Mouse (Mus musculus) lung, embryonic 16.5 days (tissue): Measurements from ENCODE around the gene Acad11. TPM values are rescaled to one million over a fixed set of nuclear protein-coding genes. Genes with fewer than 3 reads are reported as not detected.

Experiments used
- ATAC-seq: fragments of 200-750 bp; cut with Nextera tagmentation; 2 replicates; pipeline ENCODE4 v1.8.0; 2017; ENCODE audit warnings: low read depth, mild to moderate bottlenecking, moderate library complexity
- H3K27ac ChIP-seq: fragments of 300-500 bp; sonication (generic); 2 replicates; pipeline ENCODE4 v1.5.1; 2014; ENCODE audit warnings: mild to moderate bottlenecking, control low read depth, low read length
- H3K27me3 ChIP-seq: fragments of 300-500 bp; sonication (generic); 2 replicates; pipeline ENCODE4 v1.6.1; 2014; ENCODE audit warnings: low read depth, low read length, mixed read lengths; ENCODE audit not compliant: control insufficient read depth, insufficient read depth
- H3K36me3 ChIP-seq: fragments of 300-500 bp; sonication (generic); 2 replicates; pipeline ENCODE4 v1.6.1; 2014; ENCODE audit warnings: low read length; ENCODE audit not compliant: control insufficient read depth, insufficient read depth
- H3K4me1 ChIP-seq: fragments of 300-500 bp; sonication (generic); replicated peaks from 2 replicates; pipeline ENCODE4 v1.6.1; 2014; ENCODE audit warnings: low read length, mixed read lengths; ENCODE audit not compliant: control insufficient read depth, insufficient read depth
- H3K4me2 ChIP-seq: fragments of 300-500 bp; sonication (generic); 2 replicates; pipeline ENCODE4 v1.6.1; 2014; ENCODE audit warnings: low read depth, low read length, control low read depth
- H3K4me3 ChIP-seq: fragments of 300-500 bp; sonication (generic); 2 replicates; pipeline ENCODE4 v1.5.1; 2014; ENCODE audit warnings: mild to moderate bottlenecking, low read length, control low read depth
- H3K9ac ChIP-seq: fragments of 300-500 bp; sonication (generic); 2 replicates; pipeline ENCODE4 v1.6.1; 2014; ENCODE audit warnings: low read length, control low read depth
- H3K9me3 ChIP-seq: fragments of 300-500 bp; sonication (generic); 2 replicates; pipeline ENCODE4 v1.6.1; 2016; ENCODE audit warnings: low read length; ENCODE audit not compliant: control insufficient read depth
- WGBS: fragments of 180-500 bp; shearing (Covaris S2); extraction: QIAGEN DNeasy Blood & Tissue Kit; methylation state at CpG from one replicate; pipeline ENCODE4 v1.1.7; 2014; 5-methylcytosine and 5-hydroxymethylcytosine counted together
- polyA plus RNA-seq: library from polyadenylated mRNA; unstranded; fragments of >200 nt; fragmentation: Nextera tagmentation; extraction: Ambion mirVana; gene quantifications from 2 replicates; pipeline ENCODE4 v1.2.1, GENCODE M21; 2015

The Acad11 gene
- polyA plus RNA-seq, 1 experiment from 2014 or later, result 12.6 TPM

GRCm38 (mm10) chr9:104100822-104101221, 37.6 kb downstream of the Acad11 start:
- Histone ChIP-seq H3K4me3 (no peak overlapping the region), H3K9me3 (no peaks in the 10 kb centered on the region), H3K27ac (no peak overlapping the region), H3K4me2 (no peak overlapping the region), H3K4me1 (no peaks in the 10 kb centered on the region), H3K9ac (no peak overlapping the region), H3K27me3 (no peaks in the 10 kb centered on the region), H3K36me3 (no peaks in the 10 kb centered on the region)
- WGBS, result 59% methylated on average over 7 of the region's 7 CpGs
- ATAC-seq, result no peak

DNA sequence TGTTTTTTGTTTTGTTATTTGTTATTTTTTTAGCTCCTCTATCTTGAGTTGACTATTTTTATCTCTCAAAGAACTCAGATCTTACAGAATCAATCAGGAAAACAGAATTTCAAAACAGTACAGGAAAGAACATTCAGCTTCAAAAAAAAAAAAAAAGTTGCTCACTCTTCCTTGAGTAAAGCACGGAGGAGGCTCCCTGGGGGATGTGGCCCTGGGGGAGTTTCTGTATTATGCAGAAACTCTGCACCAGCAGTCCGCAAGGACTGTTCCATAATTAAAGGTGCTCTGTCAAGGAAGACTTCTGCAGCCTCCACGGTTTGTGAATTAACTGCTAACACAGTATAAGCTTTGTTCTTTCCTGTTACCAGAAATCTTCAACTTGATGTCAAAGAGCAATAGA, 38.3 kb downstream of the Acad11 start:
- Histone ChIP-seq H3K27me3 (no peaks in the 10 kb centered on the region), H3K36me3 (no peaks in the 10 kb centered on the region), H3K27ac (no peak overlapping the region), H3K4me1 (no peaks in the 10 kb centered on the region), H3K4me2 (no peak overlapping the region), H3K4me3 (no peak overlapping the region), H3K9me3 (no peaks in the 10 kb centered on the region), H3K9ac (no peak overlapping the region)
- no peak for ATAC-seq
- WGBS, result 58% methylated on average over 3 of the region's 3 CpGs

- Histone ChIP-seq H3K4me2 (no peak overlapping the region), H3K36me3 (no peaks in the 10 kb centered on the region), H3K27ac (no peak overlapping the region), H3K9me3 (no peaks in the 10 kb centered on the region), H3K27me3 (no peaks in the 10 kb centered on the region), H3K9ac (no peak overlapping the region), H3K4me3 (no peak overlapping the region), H3K4me1 (no peaks in the 10 kb centered on the region)
- 39% methylated on average over 6 of the region's 6 CpGs for WGBS
- no peak for ATAC-seq
Observed at GRCm38 (mm10) chr9:104102301-104102700, 39.1 kb downstream of the Acad11 start.

- Histone ChIP-seq H3K27ac (no peak overlapping the region), H3K4me1 (no peaks in the 10 kb centered on the region), H3K27me3 (no peaks in the 10 kb centered on the region), H3K9me3 (no peaks in the 10 kb centered on the region), H3K9ac (no peak overlapping the region), H3K36me3 (no peaks in the 10 kb centered on the region), H3K4me2 (no peak overlapping the region), H3K4me3 (no peak overlapping the region)
- ATAC-seq, result no peak
- 56% methylated on average over 2 of the region's 2 CpGs for WGBS
Observed at GRCm38 (mm10) chr9:104102901-104103300, 39.7 kb downstream of the Acad11 start.

DNA sequence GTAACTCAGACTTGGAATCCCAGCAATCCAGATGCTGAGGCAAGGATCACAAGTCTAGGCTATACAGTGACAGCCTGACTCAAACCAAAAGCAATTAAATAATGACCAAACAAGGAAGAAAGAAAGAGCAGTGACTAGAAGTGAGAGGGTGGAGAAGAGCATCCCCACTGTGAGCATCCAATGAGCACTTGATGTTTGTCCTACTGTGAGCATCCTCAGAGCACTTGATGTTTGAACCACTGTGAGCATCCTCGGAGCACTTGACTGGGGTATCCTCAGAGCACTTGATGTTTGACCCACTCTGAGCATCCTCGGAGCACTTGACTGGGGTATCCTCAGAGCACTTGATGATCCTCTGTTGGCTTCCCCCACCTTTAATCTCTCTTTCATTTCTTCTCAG, 41.8 kb downstream of the Acad11 start:
- 88% methylated on average over 2 of the region's 2 CpGs for WGBS
- no peaks in the 10 kb centered on the region for H3K27me3 ChIP-seq
- H3K4me2 ChIP-seq, result no peak overlapping the region
- H3K36me3 ChIP-seq, result no peaks in the 10 kb centered on the region
- H3K4me3 ChIP-seq, result no peak overlapping the region
- H3K9ac ChIP-seq, result no peak overlapping the region
- ATAC-seq, result no peak
- H3K27ac ChIP-seq, result no peak overlapping the region
- H3K4me1 ChIP-seq, result no peaks in the 10 kb centered on the region
- no peaks in the 10 kb centered on the region for H3K9me3 ChIP-seq

DNA sequence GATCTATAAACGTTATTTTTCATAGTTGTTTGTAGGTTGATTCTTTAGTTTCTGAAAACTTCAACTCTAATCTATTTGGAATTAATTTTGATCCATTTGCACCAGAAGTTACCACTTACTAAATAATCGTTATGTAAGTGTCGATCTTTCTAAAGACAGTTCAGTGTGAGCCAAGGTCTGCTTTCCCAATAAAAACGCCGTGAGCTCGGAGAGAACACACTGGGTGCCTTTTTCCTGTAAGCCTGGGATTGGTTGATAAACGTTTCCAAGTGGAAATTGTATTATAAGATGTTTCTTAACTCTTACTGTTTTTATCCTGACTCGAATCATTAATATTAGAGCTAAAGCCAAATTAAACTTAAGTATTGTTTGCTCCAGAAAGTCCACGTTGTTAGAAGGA, 43.8 kb downstream of the Acad11 start:
- Histone ChIP-seq H3K9me3 (0 out of 2 replicates have a peak, but pooled peaks cover 3% of the 10 kb centered on the region), H3K27ac (no peak overlapping the region), H3K4me2 (no peak overlapping the region), H3K27me3 (no peaks in the 10 kb centered on the region), H3K36me3 (no peaks in the 10 kb centered on the region), H3K4me1 (no peaks in the 10 kb centered on the region), H3K4me3 (no peak overlapping the region), H3K9ac (no peak overlapping the region)
- ATAC-seq, result no peak
- 60% methylated on average over 9 of the region's 9 CpGs for WGBS

- ATAC-seq, result no peak
- H3K27ac ChIP-seq, result no peak overlapping the region
Observed at GRCm38 (mm10) chr9:104107482-104107881, 44.3 kb downstream of the Acad11 start.

DNA sequence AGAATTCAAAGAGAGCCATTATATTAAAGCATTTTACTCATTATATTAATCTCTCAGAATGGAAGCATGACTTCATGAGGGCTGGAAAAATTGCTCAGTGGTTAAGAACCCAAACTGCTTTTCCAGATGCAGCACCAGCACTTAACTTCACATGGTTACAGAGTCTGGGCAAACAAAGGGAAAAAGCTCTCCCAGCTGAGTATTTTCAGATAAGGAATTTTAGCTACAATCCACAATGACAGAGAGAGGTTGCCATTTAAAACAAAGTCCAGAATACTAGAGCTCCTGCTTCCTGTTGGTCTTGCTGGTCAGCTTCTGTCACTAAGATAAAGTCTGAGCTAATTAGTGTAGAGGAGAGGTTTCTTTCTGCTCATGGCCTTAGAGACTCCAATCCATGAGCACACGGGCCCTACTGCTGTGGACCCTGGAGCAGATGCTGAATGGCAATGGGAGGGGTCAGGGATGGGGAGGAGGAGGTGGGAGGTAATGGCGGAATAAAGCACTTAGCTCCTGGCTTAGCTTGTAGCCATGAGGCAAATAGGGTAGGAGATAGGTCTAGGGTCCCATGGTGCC, 45.5 kb downstream of the Acad11 start:
- 58% methylated on average over 2 of the region's 2 CpGs for WGBS
- Histone ChIP-seq H3K4me2 (no peak overlapping the region), H3K27ac (no peak overlapping the region), H3K36me3 (no peaks in the 10 kb centered on the region), H3K27me3 (no peaks in the 10 kb centered on the region), H3K9ac (no peak overlapping the region), H3K9me3 (0 out of 2 replicates have a peak, but pooled peaks cover 3% of the 10 kb centered on the region), H3K4me3 (no peak overlapping the region), H3K4me1 (no peaks in the 10 kb centered on the region)
- ATAC-seq, result no peak

More at GRCm38 (mm10) chr9:104107482-104107881, 44.3 kb downstream of the Acad11 start:
- Histone ChIP-seq H3K27me3 (no peaks in the 10 kb centered on the region), H3K9ac (no peak overlapping the region), H3K9me3 (0 out of 2 replicates have a peak, but pooled peaks cover 3% of the 10 kb centered on the region), H3K36me3 (no peaks in the 10 kb centered on the region), H3K4me2 (no peak overlapping the region), H3K4me1 (no peaks in the 10 kb centered on the region), H3K4me3 (no peak overlapping the region)
- 27% methylated on average over 6 of the region's 6 CpGs for WGBS

DNA sequence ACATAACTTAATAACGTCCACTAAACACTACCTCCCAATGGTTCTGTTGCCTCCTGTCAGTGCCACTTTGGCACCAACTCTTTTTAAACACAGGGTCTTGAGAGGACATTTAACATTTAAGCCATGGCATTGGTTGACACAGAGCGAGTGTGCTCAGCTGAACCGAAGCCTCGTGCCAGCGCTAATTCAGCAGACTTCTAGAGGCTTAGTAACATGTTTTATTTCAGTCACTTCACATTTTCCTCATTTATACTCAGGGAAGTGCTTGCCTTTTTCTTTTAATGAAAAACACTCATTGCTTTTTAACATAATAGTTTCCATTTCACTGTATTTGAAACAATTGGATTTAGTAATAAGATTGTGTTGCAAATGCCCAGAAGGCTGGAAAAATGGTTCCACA, 46.0 kb downstream of the Acad11 start:
- H3K27ac ChIP-seq, result no peak overlapping the region
- H3K27me3 ChIP-seq, result no peaks in the 10 kb centered on the region
- H3K4me3 ChIP-seq, result no peak overlapping the region
- H3K9me3 ChIP-seq, result 0 out of 2 replicates have a peak, but pooled peaks cover 3% of the 10 kb centered on the region
- no peak overlapping the region for H3K4me2 ChIP-seq
- ATAC-seq, result no peak
- WGBS, result 88% methylated on average over 5 of the region's 5 CpGs
- no peaks in the 10 kb centered on the region for H3K4me1 ChIP-seq
- H3K9ac ChIP-seq, result no peak overlapping the region
- H3K36me3 ChIP-seq, result no peaks in the 10 kb centered on the region

GRCm38 (mm10) chr9:104123101-104123500, 59.9 kb downstream of the Acad11 start:
- 56% methylated on average over 5 of the region's 5 CpGs for WGBS
- H3K4me3 ChIP-seq, result no peak overlapping the region
- peaks cover 3% of the 10 kb centered on the region; the same call in 1 of the 2 replicates for H3K4me1 ChIP-seq
- no peaks in the 10 kb centered on the region for H3K9me3 ChIP-seq
- ATAC-seq, result no peak
- no peak overlapping the region for H3K4me2 ChIP-seq
- H3K27ac ChIP-seq, result no peak overlapping the region
- no peak overlapping the region for H3K9ac ChIP-seq
- no peaks in the 10 kb centered on the region for H3K36me3 ChIP-seq
- no peaks in the 10 kb centered on the region for H3K27me3 ChIP-seq
